Mouse (Mus musculus) gastrocnemius, adult 2 months (tissue): ENCODE measurements at regions not wholly inside any gene's neighbourhood (a gene's known extent, or its start where the extent isn't known, plus 50 kb on each side); places are given as distances from the start of the nearest gene placed in this dataset.
"Not testable (repeated sequence)": the region's sequence is repeated elsewhere in the genome, so short reads cannot be mapped to it uniquely, and the experiment has no call there.

Source experiments
- DNase-seq: peaks from one replicate; pipeline ENCODE4 v3.0.0; 2022
- H3K27ac ChIP-seq: fragments of 200-600 bp; 2 replicates; pipeline ENCODE4 v1.8.1; 2022; ENCODE audit warnings: mild to moderate bottlenecking
- H3K4me3 ChIP-seq: fragments of 200-600 bp; 2 replicates; pipeline ENCODE4 v1.8.1; 2022; ENCODE audit warnings: mild to moderate bottlenecking, moderate library complexity
- CTCF ChIP-seq: fragments of 200-600 bp; IDR thresholded peaks from 2 replicates; pipeline ENCODE4 v1.8.1; 2022; ENCODE audit warnings: antibody characterized with exemption, mild to moderate bottlenecking, moderate library complexity
- intact Hi-C: fragments of 180-260 bp; cut with DNase I; formaldehyde crosslinking; loops from one replicate; pipeline ENCODE4 v1.15.1; 2025

- intact Hi-C loops, result no loop called here
- TF ChIP-seq CTCF, result no peak
- H3K4me3 ChIP-seq, result no peak overlapping the region
- H3K27ac ChIP-seq, result no peak overlapping the region
- no peak for DNase-seq
These were observed 698.5 kb downstream of the Triml1 start for GRCm38 (mm10) chr8:42442786-42443185.

GRCm38 (mm10) chr8:42402632-42403031 is 738.7 kb downstream of the Triml1 start:
- Histone ChIP-seq H3K4me3 (no peak overlapping the region), H3K27ac (no peak overlapping the region)
- intact Hi-C loops, result no loop called here
- DNase-seq, result no peak
- no peak for TF ChIP-seq CTCF

- H3K27ac ChIP-seq, result no peak overlapping the region
- DNase-seq, result no peak
- intact Hi-C loops, result no loop called here
- H3K4me3 ChIP-seq, result no peak overlapping the region
- no peak for TF ChIP-seq CTCF
These were observed 744.4 kb downstream of the Triml1 start for GRCm38 (mm10) chr8:42396886-42397285.

- Histone ChIP-seq H3K27ac (no peak overlapping the region), H3K4me3 (no peak overlapping the region)
- no peak for DNase-seq
- intact Hi-C loops, result no loop called here
- no peak for TF ChIP-seq CTCF
These were observed 752.5 kb downstream of the Triml1 start for GRCm38 (mm10) chr8:42388816-42389215.

GRCm38 (mm10) chr8:42348073-42348603 is 793.1 kb downstream of the Triml1 start:
- intact Hi-C loops, result no loop called here
- no peak for DNase-seq
- H3K27ac ChIP-seq, result no peak overlapping the region
- TF ChIP-seq CTCF, result no peak
- H3K4me3 ChIP-seq, result no peak overlapping the region

- no peak for TF ChIP-seq CTCF
- Histone ChIP-seq H3K27ac (no peak overlapping the region), H3K4me3 (no peak overlapping the region)
- no peak for DNase-seq
- intact Hi-C loops, result no loop called here
These were observed 806.6 kb downstream of the Triml1 start for GRCm38 (mm10) chr8:42334708-42335107.

GRCm38 (mm10) chr8:42324663-42325062 is 816.6 kb downstream of the Triml1 start:
- no peak overlapping the region for H3K4me3 ChIP-seq
- DNase-seq, result no peak

GRCm38 (mm10) chr8:42322862-42323261 is 818.4 kb downstream of the Triml1 start:
- H3K4me3 ChIP-seq, result no peak overlapping the region
- TF ChIP-seq CTCF, result no peak
- intact Hi-C loops, result no loop called here
- no peak for DNase-seq
- H3K27ac ChIP-seq, result no peak overlapping the region

More at GRCm38 (mm10) chr8:42324663-42325062, 816.6 kb downstream of the Triml1 start:
- no peak overlapping the region for H3K27ac ChIP-seq
- intact Hi-C loops, result no loop called here
- TF ChIP-seq CTCF, result no peak

- H3K4me3 ChIP-seq, result no peak overlapping the region
- intact Hi-C loops, result no loop called here
- no peak for DNase-seq
- no peak overlapping the region for H3K27ac ChIP-seq
- TF ChIP-seq CTCF, result no peak
These were observed 830.2 kb downstream of the Triml1 start for GRCm38 (mm10) chr8:42311060-42311459.

GRCm38 (mm10) chr8:42291392-42291791 is 849.9 kb downstream of the Triml1 start:
- H3K4me3 ChIP-seq, result no peak overlapping the region
- DNase-seq, result no peak
- intact Hi-C loops, result no loop called here
- no peak overlapping the region for H3K27ac ChIP-seq
- TF ChIP-seq CTCF, result no peak

- no peak overlapping the region for H3K27ac ChIP-seq
- intact Hi-C loops, result no loop called here
These were observed 859.3 kb downstream of the Triml1 start for GRCm38 (mm10) chr8:42282011-42282410.

GRCm38 (mm10) chr8:42253358-42253757 is 836.5 kb upstream of the Frg1 start:
- no peak for DNase-seq
- intact Hi-C loops, result no loop called here
- H3K4me3 ChIP-seq, result no peak overlapping the region
- no peak for TF ChIP-seq CTCF
- H3K27ac ChIP-seq, result no peak overlapping the region

More at GRCm38 (mm10) chr8:42282011-42282410, 859.3 kb downstream of the Triml1 start:
- TF ChIP-seq CTCF, result no peak
- no peak overlapping the region for H3K4me3 ChIP-seq
- no peak for DNase-seq

GRCm38 (mm10) chr8:42242321-42242720 is 825.4 kb upstream of the Frg1 start:
- H3K4me3 ChIP-seq, H3K27ac ChIP-seq, DNase-seq, intact Hi-C loops: not testable (repeated sequence)

- Histone ChIP-seq H3K27ac (no peak overlapping the region), H3K4me3 (no peak overlapping the region)
- DNase-seq, result no peak
- TF ChIP-seq CTCF, result no peak
- intact Hi-C loops, result no loop called here
These were observed 803.2 kb upstream of the Frg1 start for GRCm38 (mm10) chr8:42219857-42220600.
